ENCODE assay signal across 27 mouse cellular contexts in the genomic region with DNA sequence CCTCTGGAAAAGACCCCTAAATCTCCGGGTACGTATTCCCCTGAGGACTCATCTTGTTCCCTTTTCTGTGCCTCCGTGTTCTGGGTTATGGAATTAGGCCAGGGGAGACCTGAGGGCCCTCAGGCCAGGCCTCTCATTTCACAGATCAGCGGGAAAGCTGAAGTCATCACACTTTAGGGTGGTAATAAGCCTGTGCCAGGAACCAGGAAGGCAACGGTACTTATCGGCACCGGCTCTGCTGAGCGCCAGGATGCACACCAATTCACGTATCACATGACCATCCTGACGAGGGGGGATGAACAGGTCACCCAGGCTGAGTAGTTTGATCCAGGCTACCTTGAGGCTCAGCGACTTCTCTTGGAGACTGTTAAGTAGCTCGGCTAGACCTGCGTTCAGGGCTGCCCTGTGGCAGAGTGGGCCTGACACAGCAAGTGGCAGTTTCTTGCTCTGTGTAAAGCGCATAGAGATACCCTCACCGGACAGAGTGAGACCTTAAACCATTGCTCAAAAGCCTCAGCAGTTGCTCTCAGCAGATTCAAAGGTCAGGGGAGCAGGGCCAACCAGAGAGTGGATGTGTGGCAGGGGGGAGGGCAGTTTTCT. TPM values are rescaled to one million over a fixed set of nuclear protein-coding genes. Genes with fewer than 3 reads are reported as not detected.
DNase-seq lines count a peak whose midpoint lies in the region; ATAC-seq lines count a peak whose summit lies in the region.
"Had no signal": no experiment of that assay in that cellular context is flagged by ENCODE, and none has a peak within 500 bp of the region (broad histone marks: within the 10 kb centered on the region; RNA-seq: fewer than 3 reads in every experiment).

No protein-coding gene starts in this region.

- ATAC-seq in forebrain, embryonic 13.5 days: no peak
- ATAC-seq in forebrain, embryonic 16.5 days: no peak
- no peak for ATAC-seq in heart, embryonic 12.5 days (ENCODE audit: insufficient number of reproducible peaks, low FRiP score)
- ATAC-seq: hindbrain, postnatal 0 days; intestine, embryonic 16.5 days; midbrain, embryonic 15.5 days had no signal

- no peak overlapping the region for H3K4me3 ChIP-seq in forebrain, embryonic 13.5 days
- H3K4me3 ChIP-seq in forebrain, embryonic 16.5 days (replicated peaks; ENCODE audit: low read length): no peak overlapping the region
- H3K4me3 ChIP-seq in heart, embryonic 12.5 days: no peak overlapping the region
- H3K4me3 ChIP-seq: embryonic facial prominence, embryonic 15.5 days; hindbrain, embryonic 10.5 days; left cerebral cortex, adult 2 months; megakaryocyte, embryonic 14.5 days; midbrain, embryonic 15.5 days; neural tube, embryonic 12.5 days had no signal

- WGBS in forebrain, embryonic 13.5 days: 83% methylated on average over 15 of the region's 15 CpGs
- 78% methylated on average over 15 of the region's 15 CpGs for WGBS in forebrain, embryonic 16.5 days
- WGBS in heart, embryonic 12.5 days: 67% methylated on average over 15 of the region's 15 CpGs

- peaks cover 13% of the 10 kb centered on the region for H3K4me1 ChIP-seq in forebrain, embryonic 13.5 days
- peaks cover 7% of the 10 kb centered on the region for H3K4me1 ChIP-seq in forebrain, embryonic 16.5 days (replicated peaks; ENCODE audit: control insufficient read depth, insufficient read depth, low read length)
- peaks cover 46% of the 10 kb centered on the region for H3K4me1 ChIP-seq in heart, embryonic 12.5 days (replicated peaks)
- H3K4me1 ChIP-seq: embryonic facial prominence, embryonic 15.5 days had no signal

- H3K9ac ChIP-seq in forebrain, embryonic 13.5 days: 0 out of 2 replicates have a peak overlapping the region, but pooled peaks have one; percentile 16
- H3K9ac ChIP-seq in forebrain, embryonic 16.5 days (replicated peaks; ENCODE audit: low read depth, low read length): no peak overlapping the region
- no peak overlapping the region for H3K9ac ChIP-seq in heart, embryonic 12.5 days
- H3K9ac ChIP-seq: embryonic facial prominence, embryonic 15.5 days; midbrain, embryonic 15.5 days; neural tube, embryonic 12.5 days had no signal

- no peaks in the 10 kb centered on the region for H3K36me3 ChIP-seq in forebrain, embryonic 13.5 days (ENCODE audit: poor library complexity, severe bottlenecking)
- H3K36me3 ChIP-seq in forebrain, embryonic 16.5 days (ENCODE audit: control insufficient read depth, insufficient read depth): no peaks in the 10 kb centered on the region
- H3K36me3 ChIP-seq in heart, embryonic 12.5 days: no peaks in the 10 kb centered on the region
- H3K36me3 ChIP-seq: embryonic facial prominence, embryonic 15.5 days; hindbrain, embryonic 10.5 days; midbrain, embryonic 15.5 days; neural tube, embryonic 12.5 days had no signal

- H3K4me2 ChIP-seq in forebrain, embryonic 13.5 days: no peak overlapping the region
- H3K4me2 ChIP-seq in forebrain, embryonic 16.5 days (ENCODE audit: low read length): no peak overlapping the region
- no peak overlapping the region for H3K4me2 ChIP-seq in heart, embryonic 12.5 days
- H3K4me2 ChIP-seq: embryonic facial prominence, embryonic 15.5 days; midbrain, embryonic 15.5 days; neural tube, embryonic 12.5 days had no signal

- no peaks in the 10 kb centered on the region for H3K9me3 ChIP-seq in forebrain, embryonic 13.5 days (replicated peaks)
- H3K9me3 ChIP-seq in forebrain, embryonic 16.5 days (ENCODE audit: control insufficient read depth, low read length): no peaks in the 10 kb centered on the region
- no peaks in the 10 kb centered on the region for H3K9me3 ChIP-seq in heart, embryonic 12.5 days (replicated peaks)
- H3K9me3 ChIP-seq: embryonic facial prominence, embryonic 15.5 days; hindbrain, embryonic 10.5 days; megakaryocyte, embryonic 14.5 days; midbrain, embryonic 15.5 days; neural tube, embryonic 12.5 days had no signal

- H3K27me3 ChIP-seq in forebrain, embryonic 13.5 days: no peaks in the 10 kb centered on the region
- H3K27me3 ChIP-seq in forebrain, embryonic 16.5 days (replicated peaks; ENCODE audit: control insufficient read depth, insufficient read depth, low read length): no peaks in the 10 kb centered on the region
- no peaks in the 10 kb centered on the region for H3K27me3 ChIP-seq in heart, embryonic 12.5 days (replicated peaks)
- H3K27me3 ChIP-seq: embryonic facial prominence, embryonic 15.5 days; midbrain, embryonic 15.5 days; neural tube, embryonic 12.5 days had no signal

- DNase-seq in heart, adult 8-10 months (ENCODE audit: low spot score): peak; percentile 30
- DNase-seq in adipocyte (ENCODE audit: low spot score): peak; percentile 13
- peak; percentile 31 to 49 for DNase-seq in heart, postnatal 10 days
- DNase-seq in kidney, postnatal 25 days: no peak
- no peak for DNase-seq in kidney, adult 9 months
- DNase-seq: adrenal gland, postnatal 36 days; cerebellum, adult 9-10 months; kidney, postnatal 36 days; left cerebral cortex, postnatal 4 days; liver; right cerebral cortex, postnatal 14 days; thymus, postnatal 14 days had no signal

- intact Hi-C loops in heart, postnatal 10 days (cut with DNase I): loop anchor here (5.0 kb wide), 2 partner anchors 36 to 86 kb away; no protein-coding TSS in a partner anchor

- no peak overlapping the region for H3K27ac ChIP-seq in forebrain, embryonic 13.5 days
- H3K27ac ChIP-seq in forebrain, embryonic 16.5 days (ENCODE audit: low read length): no peak overlapping the region
- no peak overlapping the region for H3K27ac ChIP-seq in heart, embryonic 12.5 days (ENCODE audit: poor library complexity, severe bottlenecking)
- H3K27ac ChIP-seq: embryonic facial prominence, embryonic 15.5 days; hindbrain, postnatal 0 days; left cerebral cortex, adult 2 months; midbrain, embryonic 15.5 days; neural tube, embryonic 12.5 days had no signal

RNA-seq across cellular contexts. Expression of gene Togaram2, which starts 22.8 kb away (rescaled TPM):
- polyA plus RNA-seq in forebrain, embryonic 13.5 days (2015; fragmentation: Nextera tagmentation; extraction: Ambion mirVana): 0.22 and 0.52 TPM in 2 replicates
- 0.54 and 0.60 TPM in 2 replicates for polyA plus RNA-seq in forebrain, embryonic 16.5 days (2015; fragmentation: Nextera tagmentation; extraction: Ambion mirVana)
- total RNA-seq in heart, adult 8-10 months (2022): 1 to 10 TPM; 5.4 to 6.7 (median 5.6) TPM
- polyA plus RNA-seq in heart, embryonic 12.5 days (2016; fragmentation: Nextera tagmentation; extraction: Ambion mirVana): 2.7 and 2.9 TPM in 2 replicates
- total RNA-seq in heart, postnatal 10 days (2021): 1 to 10 TPM; 1.7 to 2.0 TPM
- total RNA-seq: adrenal gland, postnatal 36 days; granulocyte monocyte progenitor cell, adult 5-6 weeks had no signal
- polyA plus RNA-seq: liver, embryonic 16.5 days had no signal

RNA-seq across cellular contexts. Expression of gene Pcare, which starts 56.9 kb away (rescaled TPM):
- polyA plus RNA-seq in forebrain, embryonic 13.5 days (2015; fragmentation: Nextera tagmentation; extraction: Ambion mirVana): not detected in 2 replicates
- polyA plus RNA-seq in forebrain, embryonic 16.5 days (2015; fragmentation: Nextera tagmentation; extraction: Ambion mirVana): not detected in 2 replicates
- total RNA-seq in heart, adult 8-10 months (2022): 1 to 10 TPM in 1 of 4 experiments, under 1 TPM in 3; 0.34 to 1.2 (median 0.61) TPM
- polyA plus RNA-seq in heart, embryonic 12.5 days (2016; fragmentation: Nextera tagmentation; extraction: Ambion mirVana): not detected in 2 replicates
- under 1 TPM; 0.57 to 0.77 TPM for total RNA-seq in heart, postnatal 10 days (2021)
- total RNA-seq: adrenal gland, postnatal 36 days; granulocyte monocyte progenitor cell, adult 5-6 weeks; hindbrain, postnatal 0 days had no signal
- polyA plus RNA-seq: embryonic facial prominence, embryonic 15.5 days; hindbrain, embryonic 10.5 days; hindbrain, postnatal 0 days; intestine, embryonic 16.5 days; kidney, embryonic 14.5 days; midbrain, embryonic 15.5 days; neural tube, embryonic 12.5 days; spleen, adult 2 months had no signal

Comparison
In these comparisons a context has a peak if more than half of its experiments do, and no peak if none do; other contexts are left out.
1. DNase-seq: peak in heart, adult 8-10 months (single experiment), adipocyte (single experiment) and heart, postnatal 10 days (2 of 2); none in kidney, postnatal 25 days (0 of 2) and kidney, adult 9 months (single experiment).